Mouse (Mus musculus) central nervous system, embryonic 14 days (tissue): ENCODE measurements around the gene Foxo4. TPM values are rescaled to one million over a fixed set of nuclear protein-coding genes. Genes with fewer than 3 reads are reported as not detected.

Experiments used
- polyA plus RNA-seq: library from polyadenylated mRNA; depleted of rRNA; stranded (reverse); fragments of >200 nt; gene quantifications from 2 replicates; pipeline ENCODE4 v1.2.3, GENCODE M21; 2012; rRNA removed

The Foxo4 gene
- 13.2 and 16.4 TPM in 2 replicates for polyA plus RNA-seq

DNA sequence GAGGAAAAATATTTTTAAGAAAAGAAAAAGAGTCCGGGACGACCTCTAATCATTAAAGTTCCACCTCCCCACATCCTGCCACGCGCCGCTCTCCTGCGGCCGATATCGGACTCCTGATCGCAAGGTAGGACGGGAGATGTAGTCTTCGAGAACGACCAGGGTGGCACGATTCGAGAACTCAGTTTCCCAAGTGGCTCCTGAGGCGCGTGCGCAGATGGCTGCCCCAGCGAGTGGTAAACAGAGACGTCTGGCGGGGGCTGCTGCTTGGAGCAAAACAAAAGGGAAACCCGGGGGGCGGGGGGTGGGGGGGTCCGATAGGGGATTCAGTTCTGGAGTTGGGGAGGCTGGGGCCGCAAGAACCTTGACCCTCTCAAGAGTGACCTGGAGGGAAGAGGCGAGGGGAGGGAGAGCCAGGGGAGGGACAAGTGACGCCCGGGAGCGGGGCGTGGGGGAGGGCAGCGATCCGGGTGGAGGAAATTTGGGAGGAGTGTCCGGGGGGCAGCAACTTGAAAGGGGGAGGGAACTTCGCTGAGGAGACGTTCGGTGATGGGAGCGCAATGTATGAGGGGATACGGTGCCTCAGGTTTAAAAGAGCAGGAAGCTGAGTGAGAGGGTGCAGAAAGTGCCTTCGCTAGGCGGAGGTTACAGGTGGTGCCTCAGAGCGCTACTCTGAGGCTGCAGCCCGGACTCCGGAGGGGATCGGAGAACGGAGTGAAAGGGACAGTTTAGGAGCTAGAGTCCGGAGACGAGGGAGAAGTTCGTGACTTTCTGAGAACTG lies at the start of gene Foxo4:
Gene Foxo4 (plus strand): TSS at position 577 of the 778 bp plus-strand sequence.

DNA sequence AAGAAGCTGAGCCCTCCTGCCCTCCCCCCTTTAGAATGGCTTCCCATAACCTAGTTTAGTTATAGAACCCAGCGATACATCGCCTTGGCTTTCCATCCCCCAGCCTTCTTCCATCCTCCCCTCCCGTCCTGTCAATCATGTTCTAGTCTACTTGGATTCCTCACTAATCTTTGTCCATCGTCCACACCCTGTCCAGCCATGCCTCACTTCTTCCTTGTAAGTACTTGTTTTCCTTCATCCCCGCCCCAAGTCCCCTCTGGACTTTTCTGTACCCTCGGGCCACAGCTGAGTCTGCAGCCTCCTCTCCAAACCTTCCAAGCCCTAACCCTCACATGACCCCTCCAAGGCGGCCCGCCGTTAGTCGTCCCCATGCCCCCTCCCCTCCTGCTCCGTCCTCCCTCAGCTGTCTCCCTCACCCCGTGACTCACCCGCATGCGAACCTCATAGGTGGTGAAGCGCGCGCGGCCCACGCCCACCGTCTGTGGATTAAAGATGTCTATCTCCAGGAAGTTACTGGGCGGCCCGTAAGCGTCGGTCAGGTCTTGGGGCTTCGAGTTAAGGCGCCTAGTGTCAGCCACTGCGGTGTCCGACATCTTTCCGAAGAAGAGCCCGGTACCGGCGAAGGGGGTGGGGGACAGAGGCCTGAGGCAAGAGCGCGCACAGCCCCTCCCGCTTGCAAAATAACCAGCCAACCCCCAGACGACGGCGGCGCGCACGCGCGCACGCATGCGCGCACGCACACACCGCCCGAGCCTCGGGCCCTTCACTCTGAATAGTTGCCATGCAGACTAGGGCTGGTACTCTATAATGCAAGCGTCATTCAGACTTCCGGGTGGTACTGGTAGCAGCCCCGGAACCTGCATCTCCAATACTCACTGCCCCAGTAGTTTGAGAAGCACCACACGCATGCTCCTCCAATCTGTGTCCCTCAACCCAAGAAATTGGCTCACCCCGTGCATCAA lies 32.2 kb upstream of the Foxo4 start, which contains the start of gene Snx12:
Gene Snx12 (minus strand): TSS at position 730 of the 962 bp plus-strand sequence.

DNA sequence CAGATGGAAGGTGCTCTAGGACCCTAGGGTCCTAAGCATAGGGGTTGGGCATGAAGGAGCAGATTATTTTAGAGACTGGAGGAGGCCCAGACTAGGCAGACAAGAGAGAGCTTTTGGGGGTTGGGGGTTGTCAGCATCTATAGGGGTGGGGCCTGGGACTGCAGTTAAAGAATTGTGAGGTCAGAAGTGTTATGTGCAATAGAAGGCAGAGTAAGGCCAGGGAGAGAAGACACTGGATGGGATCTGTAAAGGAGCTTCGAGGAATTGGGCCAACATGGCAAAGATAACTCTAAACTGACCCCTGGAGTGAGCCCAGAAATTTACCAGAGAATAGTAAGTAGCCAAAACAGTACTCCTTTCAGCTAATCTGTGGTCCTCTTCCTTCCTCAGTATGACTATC lies 9.6 kb downstream of the Foxo4 start, which contains the start of gene Gm614:
Gene Gm614 (minus strand): TSS at position 101 of the 400 bp plus-strand sequence.

GRCm38 (mm10) chrX:101268025-101268754 lies 13.9 kb downstream of the Foxo4 start, which contains the start of gene Il2rg:
Gene Il2rg (minus strand): TSS chrX:101268255.

DNA sequence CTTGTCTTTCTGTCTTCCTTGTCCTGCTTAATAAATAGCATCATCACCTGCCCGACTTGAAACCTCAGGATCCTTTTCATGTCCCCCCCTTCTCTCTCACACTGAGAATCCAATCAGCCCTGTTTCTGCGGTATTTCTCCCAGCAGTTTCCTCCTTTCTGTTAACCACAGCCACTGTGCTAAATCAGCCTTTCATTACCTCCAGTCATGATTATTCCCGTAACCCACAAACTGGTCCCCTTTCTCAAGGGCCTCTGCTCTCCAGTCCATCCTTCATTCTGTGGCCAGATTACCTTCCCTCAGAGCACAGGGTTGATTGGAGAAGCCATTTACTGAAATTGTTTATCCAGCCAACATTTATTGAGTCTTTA lies 14.4 kb downstream of the Foxo4 start, which contains the start of gene Gm20489:
Gene Gm20489 (minus strand): TSS at position 269 of the 370 bp plus-strand sequence.

GRCm38 (mm10) chrX:101273875-101274738 lies 19.8 kb downstream of the Foxo4 start, which contains the start of gene Med12:
Gene Med12 (plus strand): TSS chrX:101274030.

DNA sequence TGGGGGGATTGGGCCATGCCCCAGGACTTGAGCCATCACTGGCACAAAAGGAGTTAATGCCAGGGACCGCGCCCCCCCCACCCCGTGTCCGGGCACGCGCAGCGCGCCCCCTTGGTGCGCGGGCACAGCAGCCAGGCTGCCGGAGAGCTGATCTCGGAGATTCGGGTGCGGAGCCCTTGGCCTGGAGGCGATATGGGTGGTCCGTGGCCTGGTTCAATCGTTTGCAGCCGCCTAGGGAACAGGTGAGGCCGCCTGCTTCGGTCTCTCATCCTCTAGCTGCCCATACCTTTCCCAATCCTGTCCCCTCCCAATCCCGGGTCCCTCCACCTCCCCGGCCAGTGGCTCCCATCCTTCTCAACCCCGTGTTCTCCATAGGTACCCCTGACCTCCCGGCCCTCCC lies 44.7 kb downstream of the Foxo4 start, which contains the start of gene Nlgn3:
Gene Nlgn3 (plus strand): TSS at position 114 of the 400 bp plus-strand sequence.

Other genes starting within 250 kb of the Foxo4 start
- 0.01 TPM in 1 of 2 replicates, not detected in the other for gene Tex11, start 194.9 kb upstream of the Foxo4 start, polyA plus RNA-seq
- 2.9 and 3.0 TPM in 2 replicates for gene Slc7a3, start 168.5 kb upstream of the Foxo4 start, polyA plus RNA-seq
- gene Snx12, start 32.0 kb upstream of the Foxo4 start, polyA plus RNA-seq, result 57.4 and 58.9 TPM in 2 replicates
- gene Gm614, start 9.5 kb downstream of the Foxo4 start, polyA plus RNA-seq, result 0.14 TPM in 1 of 2 replicates, not detected in the other
- 5.3 and 7.4 TPM in 2 replicates for gene Il2rg, start 13.7 kb downstream of the Foxo4 start, polyA plus RNA-seq
- not detected in 2 replicates for gene Gm20489, start 14.5 kb downstream of the Foxo4 start, polyA plus RNA-seq
- 62.7 and 79.2 TPM in 2 replicates for gene Med12, start 19.5 kb downstream of the Foxo4 start, polyA plus RNA-seq
- 34.2 and 36.0 TPM in 2 replicates for gene Nlgn3, start 44.6 kb downstream of the Foxo4 start, polyA plus RNA-seq
- 0.43 and 0.46 TPM in 2 replicates for gene Gjb1, start 121.8 kb downstream of the Foxo4 start, polyA plus RNA-seq
- gene Zmym3, start 166.3 kb downstream of the Foxo4 start, polyA plus RNA-seq, result 187 and 193 TPM in 2 replicates
- 496 and 582 TPM in 2 replicates for gene Nono, start 174.8 kb downstream of the Foxo4 start, polyA plus RNA-seq
- gene Itgb1bp2, start 194.6 kb downstream of the Foxo4 start, polyA plus RNA-seq, result 5.6 and 17.6 TPM in 2 replicates